Mouse (Mus musculus): ENCODE measurements around the gene Olfr959. TPM values are rescaled to one million over a fixed set of nuclear protein-coding genes. Genes with fewer than 3 reads are reported as not detected.

Gene Olfr959
- polyA plus RNA-seq, 1 experiment from 2014 or later = not detected

GRCm38 (mm10) chr9:39602536-39603332 is 27.4 kb upstream of the Olfr959 start:
- Histone ChIP-seq H3K4me3 (ENCODE audit: low read depth, low read length) (peak overlapping the region; percentile 51), H3K4me1 (ENCODE audit: control insufficient read depth, insufficient read depth, low read length) (no peaks in the 10 kb centered on the region), H3K9me3 (replicated peaks; ENCODE audit: control insufficient read depth, low read length) (no peaks in the 10 kb centered on the region), H3K27ac (ENCODE audit: low read depth, low read length) (no peak overlapping the region), H3K9ac (ENCODE audit: low read depth, low read length) (peak overlapping the region; percentile 48), H3K36me3 (ENCODE audit: control insufficient read depth, insufficient read depth, low read length) (no peaks in the 10 kb centered on the region), H3K27me3 (ENCODE audit: control insufficient read depth, insufficient read depth, low read length) (no peaks in the 10 kb centered on the region), H3K4me2 (peak overlapping the region; percentile 73)
- WGBS (ENCODE audit: insufficient replicate concordance) = under 1% methylated on average over 19 of the region's 19 CpGs
- peak; percentile 65; the same call in 1 of the 2 replicates for ATAC-seq (replicated peaks; ENCODE audit: insufficient number of reproducible peaks, low FRiP score, low TSS enrichment)

GRCm38 (mm10) chr9:39577050-39577449 is 1.7 kb upstream of the Olfr959 start:
- H3K36me3 ChIP-seq (ENCODE audit: control insufficient read depth, insufficient read depth, low read length) = no peaks in the 10 kb centered on the region
- no peak overlapping the region for H3K9ac ChIP-seq (ENCODE audit: low read depth, low read length)
- no peak for ATAC-seq (replicated peaks; ENCODE audit: insufficient number of reproducible peaks, low FRiP score, low TSS enrichment)
- no peaks in the 10 kb centered on the region for H3K9me3 ChIP-seq (replicated peaks; ENCODE audit: control insufficient read depth, low read length)
- H3K4me2 ChIP-seq = no peak overlapping the region
- no peak overlapping the region for H3K27ac ChIP-seq (ENCODE audit: low read depth, low read length)
- no peaks in the 10 kb centered on the region for H3K4me1 ChIP-seq (ENCODE audit: control insufficient read depth, insufficient read depth, low read length)
- no peaks in the 10 kb centered on the region for H3K27me3 ChIP-seq (ENCODE audit: control insufficient read depth, insufficient read depth, low read length)
- 63% methylated on average over 5 of the region's 5 CpGs for WGBS (ENCODE audit: insufficient replicate concordance)
- no peak overlapping the region for H3K4me3 ChIP-seq (ENCODE audit: low read depth, low read length)

- no peaks in the 10 kb centered on the region for H3K9me3 ChIP-seq (replicated peaks; ENCODE audit: control insufficient read depth, low read length)
- no peaks in the 10 kb centered on the region for H3K4me1 ChIP-seq (ENCODE audit: control insufficient read depth, insufficient read depth, low read length)
- no peaks in the 10 kb centered on the region for H3K27me3 ChIP-seq (ENCODE audit: control insufficient read depth, insufficient read depth, low read length)
- no peak for ATAC-seq (replicated peaks; ENCODE audit: insufficient number of reproducible peaks, low FRiP score, low TSS enrichment)
- no peak overlapping the region for H3K4me3 ChIP-seq (ENCODE audit: low read depth, low read length)
- H3K36me3 ChIP-seq (ENCODE audit: control insufficient read depth, insufficient read depth, low read length) = no peaks in the 10 kb centered on the region
- no peak overlapping the region for H3K4me2 ChIP-seq
- H3K9ac ChIP-seq (ENCODE audit: low read depth, low read length) = no peak overlapping the region
- no peak overlapping the region for H3K27ac ChIP-seq (ENCODE audit: low read depth, low read length)
Observed at GRCm38 (mm10) chr9:39558349-39558647, 17.1 kb downstream of the Olfr959 start.

- WGBS (ENCODE audit: insufficient replicate concordance) = 62% methylated on average over 3 of the region's 3 CpGs
- Histone ChIP-seq H3K9me3 (replicated peaks; ENCODE audit: control insufficient read depth, low read length) (no peaks in the 10 kb centered on the region), H3K36me3 (ENCODE audit: control insufficient read depth, insufficient read depth, low read length) (no peaks in the 10 kb centered on the region), H3K27ac (ENCODE audit: low read depth, low read length) (no peak overlapping the region), H3K4me3 (ENCODE audit: low read depth, low read length) (no peak overlapping the region), H3K27me3 (ENCODE audit: control insufficient read depth, insufficient read depth, low read length) (no peaks in the 10 kb centered on the region), H3K9ac (ENCODE audit: low read depth, low read length) (no peak overlapping the region), H3K4me2 (no peak overlapping the region), H3K4me1 (ENCODE audit: control insufficient read depth, insufficient read depth, low read length) (no peaks in the 10 kb centered on the region)
- ATAC-seq (replicated peaks; ENCODE audit: insufficient number of reproducible peaks, low FRiP score, low TSS enrichment) = no peak
Observed at GRCm38 (mm10) chr9:39557529-39558348, 17.6 kb downstream of the Olfr959 start.

- Histone ChIP-seq H3K9me3 (replicated peaks; ENCODE audit: control insufficient read depth, low read length) (no peaks in the 10 kb centered on the region), H3K27me3 (ENCODE audit: control insufficient read depth, insufficient read depth, low read length) (no peaks in the 10 kb centered on the region), H3K4me2 (no peak within 1 kb of the TSS), H3K4me1 (ENCODE audit: control insufficient read depth, insufficient read depth, low read length) (no peaks in the 10 kb centered on the region), H3K27ac (ENCODE audit: low read depth, low read length) (no peak within 1 kb of the TSS), H3K4me3 (ENCODE audit: low read depth, low read length) (no peak within 1 kb of the TSS), H3K9ac (ENCODE audit: low read depth, low read length) (no peak within 1 kb of the TSS), H3K36me3 (ENCODE audit: control insufficient read depth, insufficient read depth, low read length) (no peaks in the 10 kb centered on the region)
- ATAC-seq (replicated peaks; ENCODE audit: insufficient number of reproducible peaks, low FRiP score, low TSS enrichment) = no peak
- 68% methylated on average over 2 of the region's 2 CpGs for WGBS (ENCODE audit: insufficient replicate concordance)
Observed at GRCm38 (mm10) chr9:39553946-39554345, 21.4 kb downstream of the Olfr959 start, which contains the start of gene Olfr958. Olfr958 (minus strand) TSS chr9:39554054.

GRCm38 (mm10) chr9:39550806-39551205 is 24.6 kb downstream of the Olfr959 start:
- no peaks in the 10 kb centered on the region for H3K4me1 ChIP-seq (ENCODE audit: control insufficient read depth, insufficient read depth, low read length)
- WGBS (ENCODE audit: insufficient replicate concordance) = 78% methylated on average over 5 of the region's 5 CpGs
- H3K4me3 ChIP-seq (ENCODE audit: low read depth, low read length) = no peak overlapping the region
- no peak overlapping the region for H3K4me2 ChIP-seq
- H3K27me3 ChIP-seq (ENCODE audit: control insufficient read depth, insufficient read depth, low read length) = no peaks in the 10 kb centered on the region
- no peak for ATAC-seq (replicated peaks; ENCODE audit: insufficient number of reproducible peaks, low FRiP score, low TSS enrichment)
- H3K9me3 ChIP-seq (replicated peaks; ENCODE audit: control insufficient read depth, low read length) = no peaks in the 10 kb centered on the region
- H3K9ac ChIP-seq (ENCODE audit: low read depth, low read length) = no peak overlapping the region
- no peaks in the 10 kb centered on the region for H3K36me3 ChIP-seq (ENCODE audit: control insufficient read depth, insufficient read depth, low read length)
- no peak overlapping the region for H3K27ac ChIP-seq (ENCODE audit: low read depth, low read length)

GRCm38 (mm10) chr9:39523616-39524285 is 51.6 kb downstream of the Olfr959 start:
- no peak overlapping the region for H3K9ac ChIP-seq (ENCODE audit: low read depth, low read length)
- H3K4me1 ChIP-seq (ENCODE audit: control insufficient read depth, insufficient read depth, low read length) = no peaks in the 10 kb centered on the region
- no peak overlapping the region for H3K4me2 ChIP-seq
- no peaks in the 10 kb centered on the region for H3K27me3 ChIP-seq (ENCODE audit: control insufficient read depth, insufficient read depth, low read length)
- no peak overlapping the region for H3K27ac ChIP-seq (ENCODE audit: low read depth, low read length)
- H3K36me3 ChIP-seq (ENCODE audit: control insufficient read depth, insufficient read depth, low read length) = no peaks in the 10 kb centered on the region
- no peak for ATAC-seq (replicated peaks; ENCODE audit: insufficient number of reproducible peaks, low FRiP score, low TSS enrichment)
- 85% methylated on average over 1 of the region's 1 CpGs for WGBS (ENCODE audit: insufficient replicate concordance)
- H3K4me3 ChIP-seq (ENCODE audit: low read depth, low read length) = no peak overlapping the region
- no peaks in the 10 kb centered on the region for H3K9me3 ChIP-seq (replicated peaks; ENCODE audit: control insufficient read depth, low read length)

All from heart, embryonic 11.5 days (tissue).